Mouse (Mus musculus) urinary bladder, postnatal 10 days (tissue): ENCODE results near the gene Coq8a.

ENCODE experiments used
- DNase-seq: peaks from one replicate; pipeline ENCODE4 v3.0.0; 2022; ENCODE audit warnings: low spot score

Gene Coq8a

GRCm38 (mm10) chr1:180197956-180198355, 1.4 kb downstream of the Coq8a start:
- no peak for DNase-seq

- no peak for DNase-seq
Measured at GRCm38 (mm10) chr1:180196508-180196907, 2.9 kb downstream of the Coq8a start.

- peak; percentile 87 for DNase-seq
Measured at GRCm38 (mm10) chr1:180195703-180196381, 3.6 kb downstream of the Coq8a start.

- no peak for DNase-seq
Measured at GRCm38 (mm10) chr1:180194781-180195471, 4.5 kb downstream of the Coq8a start.

GRCm38 (mm10) chr1:180194048-180194447, 5.4 kb downstream of the Coq8a start:
- no peak for DNase-seq

- no peak for DNase-seq
Measured at GRCm38 (mm10) chr1:180193391-180193935, 5.9 kb downstream of the Coq8a start.

GRCm38 (mm10) chr1:180192866-180193265, 6.5 kb downstream of the Coq8a start:
- no peak for DNase-seq

GRCm38 (mm10) chr1:180191651-180192220, 7.7 kb downstream of the Coq8a start:
- DNase-seq = no peak

- DNase-seq = no peak
Measured at GRCm38 (mm10) chr1:180191112-180191511, 8.3 kb downstream of the Coq8a start.

GRCm38 (mm10) chr1:180188951-180189350, 10.5 kb downstream of the Coq8a start:
- no peak for DNase-seq

- DNase-seq = no peak
Measured at GRCm38 (mm10) chr1:180186371-180186770, 13.0 kb downstream of the Coq8a start.

- no peak for DNase-seq
Measured at GRCm38 (mm10) chr1:180185877-180186276, 13.5 kb downstream of the Coq8a start.

GRCm38 (mm10) chr1:180184768-180185167, 14.6 kb downstream of the Coq8a start:
- DNase-seq = no peak

- no peak for DNase-seq
Measured at GRCm38 (mm10) chr1:180183525-180184159, 15.8 kb downstream of the Coq8a start.

GRCm38 (mm10) chr1:180182731-180183130, 16.7 kb downstream of the Coq8a start:
- no peak for DNase-seq

- DNase-seq = no peak
Measured at GRCm38 (mm10) chr1:180181966-180182319, 17.5 kb downstream of the Coq8a start.

GRCm38 (mm10) chr1:180181304-180181965, 18.0 kb downstream of the Coq8a start:
- DNase-seq = no peak

GRCm38 (mm10) chr1:180179840-180180239, 19.6 kb downstream of the Coq8a start:
- no peak for DNase-seq

- DNase-seq = no peak
Measured at GRCm38 (mm10) chr1:180179100-180179499, 20.3 kb downstream of the Coq8a start.

GRCm38 (mm10) chr1:180178340-180178739, 21.1 kb downstream of the Coq8a start:
- DNase-seq = no peak

GRCm38 (mm10) chr1:180176784-180177183, 22.6 kb downstream of the Coq8a start:
- no peak for DNase-seq

- no peak for DNase-seq
Measured at GRCm38 (mm10) chr1:180175635-180176034, 23.8 kb downstream of the Coq8a start.
